Mouse (Mus musculus) right cerebral cortex, postnatal 14 days (tissue): Measurements from ENCODE around the gene Idua.

Source experiments
- DNase-seq: peaks from one replicate; pipeline ENCODE4 v3.0.0; 2022

Idua gene

GRCm38 (mm10) chr5:108655381-108655780, 4.8 kb upstream of the Idua start:
- DNase-seq, result no peak

- peak; percentile 5 for DNase-seq
Measured at GRCm38 (mm10) chr5:108655891-108656650, 4.1 kb upstream of the Idua start.

DNA sequence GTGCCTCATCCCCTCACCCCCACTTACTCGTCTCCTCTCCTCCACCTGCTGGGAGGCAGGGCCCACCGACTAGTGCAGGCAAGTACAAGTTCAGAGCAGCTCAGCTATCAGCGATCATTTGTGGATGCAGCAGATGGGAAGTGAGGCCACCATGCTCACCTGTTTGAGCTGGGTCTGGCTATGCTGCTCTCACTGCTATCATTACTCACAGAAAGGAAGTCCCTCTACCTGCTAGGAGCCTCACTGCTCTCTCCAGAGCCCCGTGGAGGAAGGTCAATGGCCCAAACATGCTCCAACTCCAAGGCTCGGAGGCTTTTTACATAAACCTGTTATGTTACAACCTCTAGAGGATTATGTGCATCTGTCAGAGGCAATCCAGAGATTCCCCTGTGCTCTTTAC, 2.7 kb upstream of the Idua start:
- DNase-seq, result peak; percentile 1

DNA sequence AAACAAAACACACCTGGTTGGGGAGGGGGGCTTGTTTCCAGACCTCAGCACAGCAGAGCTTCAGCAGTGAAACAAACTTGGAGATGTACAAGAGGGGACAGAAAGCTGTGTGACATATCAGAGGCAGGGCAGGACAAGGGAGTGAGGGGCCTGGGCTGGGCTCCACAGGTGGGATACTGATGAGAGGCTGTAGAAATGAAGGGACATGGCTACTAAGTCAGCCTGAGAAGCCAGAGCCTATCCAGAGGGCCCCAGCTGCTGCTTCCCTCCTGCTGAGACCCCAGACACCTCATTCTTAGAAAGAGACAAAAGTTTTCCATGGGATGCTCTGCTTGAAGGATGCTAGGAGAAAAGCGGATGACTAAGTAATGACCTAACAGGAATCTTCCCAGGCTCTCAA, 1.5 kb upstream of the Idua start:
- peak; percentile 2 for DNase-seq

DNA sequence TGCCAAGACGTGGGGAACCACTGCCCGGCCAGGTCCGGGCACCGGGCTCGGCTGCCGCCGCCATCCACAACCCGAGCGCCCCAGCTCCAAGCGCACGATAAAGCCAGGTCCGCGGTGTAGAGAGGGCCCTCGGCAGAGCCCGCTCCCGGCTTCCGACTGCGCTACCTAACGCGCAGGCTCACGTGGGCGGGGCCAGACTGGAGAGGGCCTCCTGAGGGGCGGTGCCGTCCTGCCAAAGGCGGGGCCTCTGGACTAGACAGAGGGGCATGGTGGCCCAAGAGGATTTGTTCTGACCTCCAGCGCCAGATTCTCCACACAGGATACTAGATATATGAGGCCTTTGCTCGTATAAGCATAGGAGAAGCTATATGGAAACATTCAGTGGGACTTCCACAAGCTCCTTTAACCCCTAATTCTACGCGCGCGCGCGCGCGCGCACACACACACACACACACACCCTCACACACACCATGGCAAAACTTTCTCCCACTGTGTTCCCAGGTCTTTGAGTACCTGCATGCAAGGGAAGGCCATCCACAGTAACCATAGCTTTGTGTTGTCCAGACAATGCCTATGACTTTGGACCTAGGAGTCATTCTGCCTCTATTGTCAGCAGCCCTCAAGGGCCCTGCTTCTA, 619 bp downstream of the Idua start:
- peak; percentile 92 for DNase-seq

- no peak for DNase-seq
Measured at GRCm38 (mm10) chr5:108662772-108663171, 2.6 kb downstream of the Idua start.

DNA sequence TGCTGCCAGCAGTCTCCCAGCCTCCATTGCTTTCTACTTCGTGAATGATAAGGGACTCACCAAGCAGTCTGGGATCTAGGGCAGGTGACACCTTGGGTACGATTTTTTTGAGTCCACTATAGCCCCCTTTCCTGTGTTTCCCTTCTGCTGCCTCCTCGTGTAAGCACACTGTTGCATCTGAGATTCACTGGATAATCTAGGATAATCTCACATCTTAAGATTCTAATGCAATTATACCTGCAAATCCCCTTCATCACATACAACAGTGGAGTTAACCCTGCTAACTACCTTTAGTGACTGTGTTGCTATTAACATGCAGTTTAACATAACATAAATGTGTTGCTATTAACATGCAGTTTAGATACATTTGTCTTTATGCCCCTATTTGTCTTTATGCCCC, 4.9 kb downstream of the Idua start:
- DNase-seq, result no peak

- DNase-seq, result no peak
Measured at GRCm38 (mm10) chr5:108667370-108667769, 7.2 kb downstream of the Idua start.

DNA sequence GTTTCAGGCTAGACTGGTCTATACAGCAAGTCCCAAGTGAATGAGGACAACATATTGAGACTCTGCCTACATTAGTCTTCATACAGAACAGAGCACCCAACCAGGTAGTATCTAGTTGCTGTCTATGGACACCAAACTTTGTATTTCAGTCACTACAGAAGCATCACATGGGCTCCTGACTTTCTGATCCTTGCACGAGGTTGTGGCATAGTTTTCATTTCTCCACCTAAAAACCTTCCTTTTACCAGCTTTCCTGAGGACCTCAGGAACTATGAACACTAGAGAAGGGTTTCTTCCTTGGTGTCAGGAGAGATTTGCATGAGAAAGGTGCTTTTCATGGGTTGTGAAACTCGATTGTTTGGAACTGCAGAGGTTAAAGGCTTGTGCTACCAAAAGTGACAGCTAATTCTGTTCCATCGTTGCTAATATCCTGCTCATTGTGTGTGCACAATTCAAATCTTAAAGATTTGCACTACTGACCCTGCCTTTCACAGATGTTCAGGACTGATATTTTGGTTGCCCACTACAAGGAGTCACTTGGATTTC, 8.3 kb downstream of the Idua start:
- no peak for DNase-seq

- peak; percentile 80 for DNase-seq
Measured at GRCm38 (mm10) chr5:108668977-108669936, 9.1 kb downstream of the Idua start, which contains the start of gene Dgkq. Dgkq (minus strand) TSS chr5:108669672.

DNA sequence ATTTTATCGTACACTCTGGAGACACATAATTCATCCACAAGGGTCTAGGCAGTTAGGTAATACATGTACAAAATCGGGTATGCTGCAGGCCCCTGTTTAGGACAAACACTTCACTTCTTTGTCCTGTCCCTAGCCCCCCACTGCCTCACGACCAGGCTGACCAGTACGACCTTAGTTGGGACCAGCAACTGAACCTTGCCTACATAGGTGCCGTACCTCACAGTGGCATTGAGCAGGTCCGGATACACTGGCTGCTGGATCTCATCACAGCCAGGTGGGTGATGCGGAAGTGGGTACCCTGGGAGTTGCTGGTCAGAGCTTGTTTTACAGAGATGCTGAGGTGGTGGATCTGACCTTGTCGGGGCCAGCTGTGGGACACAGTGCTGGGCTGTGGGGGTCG, 9.9 kb downstream of the Idua start:
- DNase-seq, result no peak

GRCm38 (mm10) chr5:108670785-108671184, 10.7 kb downstream of the Idua start:
- DNase-seq, result peak; percentile 59

GRCm38 (mm10) chr5:108671757-108672156, 11.6 kb downstream of the Idua start:
- DNase-seq, result no peak

DNA sequence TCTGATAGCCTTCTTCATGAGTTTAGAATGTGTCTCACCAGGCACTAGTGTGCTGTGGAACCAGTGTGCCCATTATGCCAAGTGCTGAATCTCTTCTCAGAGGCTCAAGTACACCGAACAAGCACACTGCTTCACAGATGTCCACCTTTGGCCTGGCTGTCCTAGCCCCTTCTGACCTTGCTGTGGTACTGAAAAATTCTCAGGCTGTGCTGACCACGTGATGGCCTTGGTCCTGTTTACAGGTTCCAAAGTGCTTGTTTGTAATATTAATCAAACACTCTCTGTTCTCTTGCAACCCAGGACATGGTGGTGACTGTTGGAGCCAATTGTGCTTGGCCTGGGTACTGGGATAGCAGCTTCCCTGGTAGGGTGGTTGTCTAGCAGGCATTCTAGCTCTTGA, 14.5 kb downstream of the Idua start:
- no peak for DNase-seq

GRCm38 (mm10) chr5:108675251-108675816, 15.2 kb downstream of the Idua start, which contains the start of gene Slc26a1:
Slc26a1 (minus strand) TSS chr5:108675569.
- DNase-seq, result no peak

- DNase-seq, result no peak
Measured at GRCm38 (mm10) chr5:108676772-108677498, 16.8 kb downstream of the Idua start.

DNA sequence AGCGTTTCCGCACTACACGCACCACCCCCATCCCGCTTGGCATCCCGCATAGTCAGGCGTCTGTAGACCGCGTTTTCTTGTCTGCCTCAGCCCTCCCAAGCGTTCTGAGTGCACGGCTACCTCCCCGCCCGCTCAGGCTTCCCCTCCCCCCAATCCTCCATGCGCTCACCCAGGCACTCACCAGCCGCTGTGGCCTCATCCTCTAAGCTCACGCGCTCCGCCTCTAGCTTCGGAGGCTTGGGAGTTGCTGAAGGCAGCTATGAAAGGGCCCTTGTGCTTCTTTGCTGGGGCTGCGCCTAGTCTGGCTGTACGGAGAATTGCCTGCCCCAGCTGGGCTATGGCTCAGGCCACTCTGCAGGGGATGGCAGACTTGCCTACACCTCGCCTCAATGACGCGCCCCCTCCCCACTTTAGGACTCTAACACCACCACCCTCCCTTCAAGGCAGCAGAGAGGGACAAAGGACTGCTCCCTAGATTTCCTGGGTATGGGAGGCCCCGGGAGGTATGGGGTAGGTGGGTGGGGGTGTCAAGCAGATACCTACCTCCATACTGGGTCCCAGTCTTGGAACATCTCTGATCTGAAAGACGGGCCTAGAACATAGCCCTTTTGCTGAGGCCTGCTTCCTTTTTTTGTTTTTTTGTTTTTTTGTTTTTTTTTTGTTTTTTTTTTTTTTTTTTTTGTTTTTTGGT, 17.6 kb downstream of the Idua start:
- peak; percentile 84 for DNase-seq

GRCm38 (mm10) chr5:108678296-108678854, 18.2 kb downstream of the Idua start:
- no peak for DNase-seq

DNA sequence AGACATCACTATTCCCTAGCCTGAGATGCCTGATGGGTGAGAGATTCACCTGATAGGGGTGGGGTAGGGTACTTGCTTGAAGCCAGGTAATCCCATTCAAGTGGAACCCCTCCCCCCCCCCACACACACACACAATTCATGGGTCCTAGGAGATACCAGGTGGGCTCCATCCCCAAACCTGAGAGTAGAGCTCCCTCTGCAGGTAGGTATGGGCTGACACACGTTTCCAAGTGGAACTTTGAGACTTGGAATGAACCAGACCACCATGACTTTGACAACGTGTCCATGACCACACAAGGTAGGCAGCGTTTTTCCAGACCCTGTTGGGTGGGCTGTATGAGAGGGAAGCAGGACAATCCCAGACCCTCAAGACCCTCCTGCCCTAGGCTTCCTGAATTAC, 19.8 kb downstream of the Idua start:
- no peak for DNase-seq

GRCm38 (mm10) chr5:108680871-108681270, 20.7 kb downstream of the Idua start:
- no peak for DNase-seq

- no peak for DNase-seq
Measured at GRCm38 (mm10) chr5:108689091-108689490, 29.0 kb downstream of the Idua start.
